Mouse (Mus musculus): ENCODE measurements around the gene Ovol1.
A peak's percentile ranks its signal among the peaks of the same experiment; 100 is the strongest.

Ovol1 gene

GRCm38 (mm10) chr19:5560457-5561041 lies at the start of gene Ovol1:
Ovol1 (minus strand) TSS chr19:5560646.
- DNase-seq (ENCODE audit: extremely low read depth, low read depth) = no peak

DNA sequence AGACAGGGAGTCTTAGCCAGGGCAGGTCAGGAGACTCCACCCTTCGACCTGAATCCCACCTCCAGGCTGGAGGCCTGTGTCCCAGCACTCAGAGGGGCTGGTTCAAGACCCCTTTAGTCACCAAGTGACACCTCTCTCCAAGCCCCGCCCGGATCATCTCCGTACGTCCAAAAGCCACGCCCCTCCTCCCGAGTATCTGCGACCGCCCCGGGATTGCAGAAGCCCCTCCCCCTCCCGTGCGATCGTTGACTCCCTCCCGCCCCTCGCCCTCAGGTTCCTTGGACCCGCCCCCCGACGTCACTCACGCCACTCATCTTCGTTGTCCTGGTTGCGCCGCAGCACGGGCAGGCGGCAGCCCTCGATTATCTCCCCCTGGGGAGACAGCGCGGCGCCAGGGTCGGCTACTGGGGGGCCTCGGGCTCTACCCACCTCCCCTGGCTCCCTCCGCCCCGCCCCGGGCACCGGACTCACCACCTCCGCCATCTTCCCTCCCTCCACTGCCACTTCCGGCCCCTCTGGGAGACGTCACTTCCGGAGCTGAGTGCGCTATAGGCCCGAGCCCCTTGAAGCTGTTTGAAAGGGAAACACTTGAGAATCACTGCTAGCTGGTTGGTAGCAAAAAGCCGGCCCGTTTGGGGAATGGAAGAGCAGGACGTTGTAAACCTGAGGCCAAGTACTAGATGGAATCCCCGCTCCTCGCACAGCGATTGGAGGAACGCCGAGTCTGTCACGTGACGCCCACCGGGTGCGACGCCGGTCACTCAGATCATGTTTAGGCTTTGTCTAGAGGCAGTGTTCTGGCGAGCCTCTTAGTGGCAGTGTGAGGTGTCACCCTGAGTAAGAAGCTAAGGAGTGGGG lies 49.3 kb upstream of the Ovol1 start, which contains the start of gene Kat5:
Gene Kat5, minus strand, starts transcription at position 691 of the 858 bp plus-strand sequence.
- peak; percentile 70 for DNase-seq (ENCODE audit: extremely low read depth, low read depth)

GRCm38 (mm10) chr19:5609171-5609546 lies 48.7 kb upstream of the Ovol1 start:
- no peak for DNase-seq (ENCODE audit: extremely low read depth, low read depth)

- DNase-seq (ENCODE audit: extremely low read depth, low read depth) = no peak
These were observed 48.3 kb upstream of the Ovol1 start for GRCm38 (mm10) chr19:5608707-5609106.

- DNase-seq (ENCODE audit: extremely low read depth, low read depth) = no peak
These were observed 47.4 kb upstream of the Ovol1 start for GRCm38 (mm10) chr19:5607705-5608410.

GRCm38 (mm10) chr19:5606196-5606595 lies 45.8 kb upstream of the Ovol1 start:
- no peak for DNase-seq (ENCODE audit: extremely low read depth, low read depth)

DNA sequence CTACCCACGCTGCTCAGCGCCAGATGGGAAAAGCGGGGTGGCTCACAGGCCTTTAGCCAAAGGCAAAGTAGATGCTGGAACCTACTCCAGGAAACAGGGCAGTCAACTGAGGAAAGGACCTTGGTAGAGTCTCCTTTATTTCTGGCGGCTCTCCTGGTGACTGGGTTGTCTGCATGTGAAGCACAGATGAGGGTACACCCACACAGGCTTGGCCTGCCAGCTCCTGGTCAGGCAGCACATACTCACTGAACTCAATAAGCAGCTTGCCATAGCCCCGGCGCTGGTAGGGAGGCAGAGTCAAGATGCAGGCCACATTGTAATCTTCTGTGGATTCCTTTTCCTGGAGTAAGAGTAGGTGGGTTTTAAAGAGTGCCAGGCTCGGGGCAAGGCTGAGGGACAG lies 44.7 kb upstream of the Ovol1 start:
- no peak for DNase-seq (ENCODE audit: extremely low read depth, low read depth)

- no peak for DNase-seq (ENCODE audit: extremely low read depth, low read depth)
These were observed 43.2 kb upstream of the Ovol1 start for GRCm38 (mm10) chr19:5603664-5604063.

GRCm38 (mm10) chr19:5601752-5602541 lies 41.5 kb upstream of the Ovol1 start, which contains the start of gene Rnaseh2c:
Rnaseh2c (plus strand) TSS chr19:5601873.
- peak; percentile 72 for DNase-seq (ENCODE audit: extremely low read depth, low read depth)

DNA sequence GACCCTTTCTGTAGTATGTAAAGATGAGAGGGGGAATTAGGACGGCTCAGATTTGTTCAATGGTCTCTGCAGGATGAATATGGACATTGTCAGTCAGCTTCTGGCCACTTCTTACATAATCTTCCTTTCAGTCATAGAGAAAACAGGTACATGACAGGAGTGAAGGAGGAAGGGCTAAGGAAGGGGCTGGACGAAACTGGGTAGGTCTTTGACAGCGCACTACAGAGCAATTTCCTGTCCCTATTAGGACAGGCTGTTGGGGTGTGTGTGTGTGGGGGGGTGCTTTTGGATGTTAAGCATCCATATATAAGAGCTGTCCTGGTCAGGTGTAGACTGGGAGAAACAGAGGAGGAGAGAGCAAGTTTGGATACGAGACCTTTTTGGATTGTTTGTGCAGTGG lies 38.8 kb upstream of the Ovol1 start:
- no peak for DNase-seq (ENCODE audit: extremely low read depth, low read depth)

GRCm38 (mm10) chr19:5591888-5592287 lies 31.4 kb upstream of the Ovol1 start:
- DNase-seq (ENCODE audit: extremely low read depth, low read depth) = no peak

DNA sequence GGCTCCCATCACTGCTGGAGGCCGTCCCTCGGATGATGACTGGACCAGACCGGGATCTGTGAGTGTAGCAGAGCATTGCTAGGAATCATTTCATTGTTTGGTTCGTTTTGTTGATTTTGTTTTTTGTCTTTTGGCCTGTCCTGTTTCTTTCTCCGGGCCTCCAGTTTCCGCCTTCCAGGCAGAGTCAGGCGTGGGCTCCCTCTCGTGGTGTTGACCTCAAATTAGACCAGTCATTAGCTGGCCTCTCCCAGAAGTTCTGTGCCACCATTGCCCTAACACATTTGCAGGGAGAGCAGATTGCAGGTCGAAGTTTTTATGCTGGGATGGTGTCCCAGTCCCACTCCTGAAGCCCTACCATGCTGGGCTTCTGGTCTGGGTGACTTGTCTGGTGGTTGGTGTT lies 28.7 kb upstream of the Ovol1 start:
- DNase-seq (ENCODE audit: extremely low read depth, low read depth) = no peak

DNA sequence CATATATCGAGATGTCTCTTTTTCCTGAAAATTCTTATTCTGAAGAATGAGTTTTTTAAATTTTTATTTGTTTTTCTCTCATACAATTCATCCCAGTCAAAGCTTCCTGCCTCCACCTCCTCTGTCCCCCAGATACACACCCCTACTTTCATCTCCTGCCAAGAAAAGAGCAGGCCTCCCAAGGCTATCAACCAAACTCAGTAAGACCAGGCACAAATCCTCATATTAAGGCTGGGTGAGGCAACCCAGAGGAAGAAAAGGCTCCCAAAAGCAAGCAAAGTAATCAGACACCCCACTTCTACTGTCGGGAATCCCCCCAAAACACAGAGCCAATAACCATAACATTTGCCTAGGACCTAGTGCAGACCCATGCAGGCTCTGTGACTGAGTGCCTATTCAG lies 21.5 kb upstream of the Ovol1 start:
- no peak for DNase-seq (ENCODE audit: extremely low read depth, low read depth)

GRCm38 (mm10) chr19:5580776-5581175 lies 20.3 kb upstream of the Ovol1 start:
- DNase-seq (ENCODE audit: extremely low read depth, low read depth) = no peak

GRCm38 (mm10) chr19:5579971-5580370 lies 19.5 kb upstream of the Ovol1 start:
- no peak for DNase-seq (ENCODE audit: extremely low read depth, low read depth)

- DNase-seq (ENCODE audit: extremely low read depth, low read depth) = no peak
These were observed 14.9 kb upstream of the Ovol1 start for GRCm38 (mm10) chr19:5575336-5575735.

DNA sequence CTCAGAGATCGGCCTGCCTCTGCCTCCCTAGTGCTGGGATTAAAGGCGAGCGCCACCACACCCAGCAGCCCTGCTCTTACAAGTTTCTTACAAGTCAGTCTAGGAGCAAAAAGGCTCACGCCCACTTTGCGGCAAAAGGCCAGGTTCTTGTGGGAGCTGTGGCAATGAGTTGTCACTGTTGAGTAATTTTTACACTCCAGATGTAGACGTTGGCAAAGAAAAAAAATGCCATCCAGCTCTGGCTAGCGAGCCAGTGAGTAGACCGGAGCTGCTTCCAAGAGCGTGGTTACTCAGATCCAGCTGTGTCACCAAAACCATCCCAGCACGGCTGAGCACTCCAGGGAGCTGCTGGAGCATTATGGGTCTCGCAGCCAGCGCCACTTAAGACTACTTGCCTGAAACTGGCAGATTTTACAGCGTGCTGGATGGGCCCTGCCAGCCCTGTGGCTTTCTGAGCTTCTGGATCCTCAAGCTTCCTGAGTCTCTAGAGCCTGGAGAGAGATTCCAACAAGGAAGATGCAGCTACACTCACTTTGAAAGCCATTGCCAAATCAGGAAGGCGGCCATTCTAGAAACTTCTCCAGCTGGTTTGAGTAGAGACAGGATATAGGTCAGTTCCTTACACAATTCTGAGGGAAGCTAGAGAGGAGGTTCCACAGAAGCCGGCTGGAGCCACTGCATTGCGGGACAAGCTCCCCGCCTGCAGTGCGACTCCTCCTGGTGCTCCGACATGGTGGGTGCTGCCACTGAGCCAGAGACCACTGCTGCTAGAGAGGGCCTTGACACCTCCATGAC lies 12.1 kb upstream of the Ovol1 start:
- no peak for DNase-seq (ENCODE audit: extremely low read depth, low read depth)

DNA sequence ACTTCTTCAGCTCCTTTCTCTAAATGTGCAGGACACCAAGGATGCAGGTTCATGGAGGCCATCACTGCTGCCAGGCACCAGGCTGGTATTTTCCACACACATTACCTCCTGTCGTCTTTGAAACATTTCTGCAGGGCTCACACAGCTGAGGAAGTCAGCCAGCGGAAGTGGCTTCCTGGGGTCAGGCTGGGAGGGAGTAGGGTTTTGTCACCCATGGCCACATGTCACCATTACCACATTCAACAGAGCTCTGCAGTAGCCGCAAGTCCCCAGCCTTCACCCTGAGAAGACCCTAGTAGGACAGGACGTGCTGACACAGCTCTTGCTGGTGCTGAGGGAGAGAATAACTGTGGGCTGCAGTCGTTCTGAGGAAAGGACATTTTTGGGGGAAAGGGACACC lies 11.4 kb upstream of the Ovol1 start:
- DNase-seq (ENCODE audit: extremely low read depth, low read depth) = no peak

- DNase-seq (ENCODE audit: extremely low read depth, low read depth) = no peak
These were observed 10.2 kb upstream of the Ovol1 start for GRCm38 (mm10) chr19:5570353-5571246.

GRCm38 (mm10) chr19:5569521-5569920 lies 9.1 kb upstream of the Ovol1 start:
- DNase-seq (ENCODE audit: extremely low read depth, low read depth) = no peak

Data from MEL-GATA-1-ER (cell line).